Mouse (Mus musculus): Measurements from ENCODE around the gene Cep164. TPM values are rescaled to one million over a fixed set of nuclear protein-coding genes. Genes with fewer than 3 reads are reported as not detected.
"Not testable (repeated sequence)": the region's sequence is repeated elsewhere in the genome, so short reads cannot be mapped to it uniquely, and the experiment has no call there.

The Cep164 gene
- polyA plus RNA-seq, 1 experiment from 2014 or later, result 25.7 TPM

GRCm38 (mm10) chr9:45787547-45787946, 40.9 kb downstream of the Cep164 start:
- ATAC-seq (no peak), DNase-seq (ENCODE audit: low read depth, low spot score) (no peak)
- TF ChIP-seq CTCF (IDR thresholded peaks at IDR 0.05), result no peak
- H3K27me3 ChIP-seq, result no peaks in the 10 kb centered on the region
- in situ Hi-C loops (cut with MboI; ENCODE audit: low pct_unique_long_range_greater_than_20kb), result no loop called here
- ChIA-PET POLR2A (no interaction called here), CTCF (no interaction called here)

DNA sequence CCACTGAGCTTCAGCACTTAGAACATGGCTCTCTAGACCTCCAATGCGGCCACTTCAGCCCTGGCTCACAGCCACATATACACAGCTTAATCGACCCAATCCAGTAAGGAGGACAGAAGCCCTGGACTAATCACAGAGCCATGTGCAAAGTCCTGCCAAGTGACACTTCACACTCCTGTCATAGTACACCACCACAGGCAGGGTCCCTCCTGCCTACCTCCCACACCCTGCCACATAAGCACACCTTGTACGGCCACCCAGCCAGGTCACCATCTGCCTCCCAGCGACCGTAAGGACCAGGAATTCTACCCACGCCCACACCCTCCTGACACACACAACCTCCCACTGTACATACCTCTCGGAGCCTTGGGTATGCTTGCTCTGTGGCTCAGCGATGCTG, 41.4 kb downstream of the Cep164 start:
- POLR2A ChIA-PET, result no interaction called here
- DNase-seq (ENCODE audit: low read depth, low spot score) (no peak), ATAC-seq (no peak)
- H3K27me3 ChIP-seq, result no peaks in the 10 kb centered on the region
- in situ Hi-C loops (cut with MboI; ENCODE audit: low pct_unique_long_range_greater_than_20kb), result no loop called here
- CTCF ChIA-PET, result no interaction called here
- no peak for TF ChIP-seq CTCF (IDR thresholded peaks at IDR 0.05)

- DNase-seq (ENCODE audit: low read depth, low spot score) (no peak), ATAC-seq (no peak)
- ChIA-PET POLR2A (no interaction called here), CTCF (no interaction called here)
- no peak for TF ChIP-seq CTCF (IDR thresholded peaks at IDR 0.05)
- in situ Hi-C loops (cut with MboI; ENCODE audit: low pct_unique_long_range_greater_than_20kb), result no loop called here
- H3K27me3 ChIP-seq, result no peaks in the 10 kb centered on the region
These were observed 45.0 kb downstream of the Cep164 start for GRCm38 (mm10) chr9:45783249-45784069.

GRCm38 (mm10) chr9:45779201-45779600, 49.3 kb downstream of the Cep164 start:
- no peak for DNase-seq (ENCODE audit: low read depth, low spot score)
- no peak for ATAC-seq
- no peak for TF ChIP-seq CTCF (IDR thresholded peaks at IDR 0.05)
- H3K27me3 ChIP-seq, result no peaks in the 10 kb centered on the region
- in situ Hi-C loops (cut with MboI; ENCODE audit: low pct_unique_long_range_greater_than_20kb), result no loop called here
- POLR2A ChIA-PET, result no interaction called here
- CTCF ChIA-PET, result no interaction called here

DNA sequence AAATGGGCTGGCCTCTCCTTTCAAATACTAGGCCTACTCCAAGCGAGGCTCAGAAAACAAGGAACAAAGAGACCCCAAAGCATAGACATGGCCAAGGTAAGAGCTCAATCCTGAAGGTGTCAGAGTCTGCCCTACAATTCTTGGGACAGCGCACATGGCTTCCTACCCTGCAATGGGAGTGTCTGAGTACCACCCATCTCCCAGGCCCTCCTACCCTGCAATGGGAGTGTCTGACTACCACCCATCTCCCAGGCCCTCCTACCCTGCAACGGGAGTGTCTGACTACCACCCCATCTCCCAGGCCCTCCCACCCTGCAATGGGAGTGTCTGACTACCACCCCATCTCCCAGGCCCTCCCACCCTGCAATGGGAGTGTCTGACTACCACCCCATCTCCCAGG, 52.3 kb downstream of the Cep164 start:
- H3K27me3 ChIP-seq; ATAC-seq; in situ Hi-C loops (cut with MboI; ENCODE audit: low pct_unique_long_range_greater_than_20kb); DNase-seq (ENCODE audit: low read depth, low spot score); POLR2A ChIA-PET: not testable (repeated sequence)
- CTCF ChIA-PET, result interaction anchor here (1.0 kb wide), 1 partner anchor 21 kb away, joined by 3 read pairs; no protein-coding TSS in a partner anchor

DNA sequence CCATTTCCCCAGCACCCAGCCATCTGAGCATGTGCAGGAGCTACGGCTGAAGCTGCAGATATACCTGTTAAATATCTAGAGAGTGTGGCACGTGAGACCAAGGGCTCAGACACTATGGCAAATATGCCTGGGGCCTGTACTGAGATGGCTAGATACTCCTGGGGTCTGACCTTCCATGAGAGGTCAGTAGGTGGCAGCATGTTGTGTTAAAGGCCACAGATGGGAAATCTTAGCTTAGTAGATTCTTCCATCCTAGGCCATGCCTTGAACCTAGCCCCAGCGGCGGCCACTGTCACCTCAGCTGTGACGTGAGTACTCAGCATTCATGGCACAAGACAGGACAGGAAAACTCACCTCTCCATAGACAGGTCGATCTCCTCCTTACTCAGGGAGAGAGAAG, 54.4 kb downstream of the Cep164 start:
- CTCF ChIA-PET, result no interaction called here
- H3K27me3 ChIP-seq, result no peaks in the 10 kb centered on the region
- POLR2A ChIA-PET, result no interaction called here
- in situ Hi-C loops (cut with MboI; ENCODE audit: low pct_unique_long_range_greater_than_20kb), result no loop called here
- no peak for DNase-seq (ENCODE audit: low read depth, low spot score)
- ATAC-seq, result no peak
- no peak for TF ChIP-seq CTCF (IDR thresholded peaks at IDR 0.05)

DNA sequence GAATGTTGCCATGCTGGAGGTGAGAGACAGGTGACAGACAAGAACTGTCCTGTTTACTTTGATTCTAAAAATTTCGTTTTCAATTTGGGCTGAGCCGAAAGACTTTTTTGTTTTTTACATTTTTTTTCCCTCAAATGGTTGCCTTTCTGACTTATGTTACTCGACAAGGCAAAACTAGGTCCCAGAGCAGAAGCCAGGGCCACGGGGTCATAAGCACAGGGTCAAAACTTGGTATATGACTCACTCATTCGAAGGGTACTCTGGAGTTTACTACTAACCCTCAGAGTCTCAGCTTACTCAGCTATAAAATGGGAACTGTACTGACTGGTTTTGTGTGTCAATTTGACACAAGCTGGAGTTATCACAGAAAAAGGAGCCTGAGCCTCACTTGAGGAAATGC, 58.9 kb downstream of the Cep164 start:
- POLR2A ChIA-PET, result no interaction called here
- ATAC-seq (no peak), DNase-seq (ENCODE audit: low read depth, low spot score) (no peak)
- CTCF ChIA-PET, result no interaction called here
- no peaks in the 10 kb centered on the region for H3K27me3 ChIP-seq
- in situ Hi-C loops (cut with MboI; ENCODE audit: low pct_unique_long_range_greater_than_20kb), result no loop called here
- no peak for TF ChIP-seq CTCF (IDR thresholded peaks at IDR 0.05)

- no peaks in the 10 kb centered on the region for H3K27me3 ChIP-seq
- DNase-seq (ENCODE audit: low read depth, low spot score) (no peak), ATAC-seq (no peak)
- POLR2A ChIA-PET, result no interaction called here
- in situ Hi-C loops (cut with MboI; ENCODE audit: low pct_unique_long_range_greater_than_20kb), result no loop called here
- CTCF ChIA-PET, result no interaction called here
- TF ChIP-seq CTCF (IDR thresholded peaks at IDR 0.05), result no peak
These were observed 60.1 kb downstream of the Cep164 start for GRCm38 (mm10) chr9:45768421-45768820.

DNA sequence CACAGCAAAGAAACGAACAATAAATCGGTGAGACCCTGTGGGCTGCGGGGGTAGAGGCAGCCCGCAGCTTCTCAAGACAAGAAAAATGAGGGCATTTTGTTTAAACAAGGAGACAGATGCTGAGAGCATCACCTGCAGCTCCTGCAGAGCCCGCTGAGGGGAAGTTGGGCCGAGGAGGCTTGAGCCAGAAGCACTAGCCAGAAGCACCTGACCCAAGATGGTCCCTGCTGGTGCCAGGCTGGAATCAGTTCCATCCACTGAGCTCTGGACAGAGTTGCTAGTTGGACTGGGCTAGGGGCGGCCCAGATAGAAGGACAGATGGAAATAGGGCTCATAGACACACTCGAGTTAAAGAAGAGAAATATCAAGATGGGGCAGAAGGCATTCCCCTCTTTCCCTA, 61.3 kb downstream of the Cep164 start:
- in situ Hi-C loops (cut with MboI; ENCODE audit: low pct_unique_long_range_greater_than_20kb), result no loop called here
- CTCF ChIA-PET, result no interaction called here
- no peaks in the 10 kb centered on the region for H3K27me3 ChIP-seq
- ATAC-seq, result no peak
- DNase-seq (ENCODE audit: low read depth, low spot score), result no peak
- no peak for TF ChIP-seq CTCF (IDR thresholded peaks at IDR 0.05)
- POLR2A ChIA-PET, result no interaction called here

DNA sequence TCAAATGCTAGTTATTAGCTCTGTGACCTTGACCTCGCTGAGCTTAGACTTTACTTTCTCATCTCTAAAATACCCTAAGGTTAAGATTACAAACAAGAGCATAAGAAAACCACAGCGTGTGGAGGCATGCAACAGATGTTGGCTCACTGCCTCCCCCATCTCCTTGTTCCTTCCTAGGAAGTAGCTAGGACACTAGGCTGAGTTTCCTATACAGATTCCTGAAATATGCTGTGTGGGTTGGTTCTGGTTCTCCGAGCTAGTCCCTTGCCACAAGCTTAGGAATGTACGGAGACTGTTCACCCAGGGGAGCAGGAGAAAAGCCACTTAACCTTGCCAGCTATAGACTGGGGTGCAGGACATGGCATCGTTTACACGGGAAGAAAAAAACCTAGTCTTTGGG, 62.3 kb downstream of the Cep164 start:
- DNase-seq (ENCODE audit: low read depth, low spot score), result no peak
- in situ Hi-C loops (cut with MboI; ENCODE audit: low pct_unique_long_range_greater_than_20kb), result no loop called here
- POLR2A ChIA-PET, result no interaction called here
- H3K27me3 ChIP-seq, result no peaks in the 10 kb centered on the region
- CTCF ChIA-PET, result interaction anchor here (1.1 kb wide), 1 partner anchor 11 kb away, joined by 4 read pairs; no protein-coding TSS in a partner anchor
- no peak for ATAC-seq
- no peak for TF ChIP-seq CTCF (IDR thresholded peaks at IDR 0.05)

- ChIA-PET POLR2A (interaction anchor here (0.6 kb wide), 4 partner anchors 11 to 162 kb away, joined by 3 to 4 read pairs (median 4); no protein-coding TSS in a partner anchor), CTCF (interaction anchor here (0.7 to 2.4 kb wide), 8 partner anchors 8 to 343 kb away, joined by 3 to 23 read pairs (median 3); no protein-coding TSS in a partner anchor)
- DNase-seq (ENCODE audit: low read depth, low spot score) (peak; percentile 22), ATAC-seq (no peak)
- peaks cover 12% of the 10 kb centered on the region for H3K27me3 ChIP-seq
- in situ Hi-C loops (cut with MboI; ENCODE audit: low pct_unique_long_range_greater_than_20kb), result loop anchor here (5.0 kb wide), 1 partner anchor 167 kb away; no protein-coding TSS in a partner anchor
- TF ChIP-seq CTCF (IDR thresholded peaks at IDR 0.05), result peak; percentile 84
These were observed 73.9 kb downstream of the Cep164 start for GRCm38 (mm10) chr9:45754452-45755091.
